Mouse (Mus musculus): ENCODE results near the gene 2300009A05Rik.

DNA sequence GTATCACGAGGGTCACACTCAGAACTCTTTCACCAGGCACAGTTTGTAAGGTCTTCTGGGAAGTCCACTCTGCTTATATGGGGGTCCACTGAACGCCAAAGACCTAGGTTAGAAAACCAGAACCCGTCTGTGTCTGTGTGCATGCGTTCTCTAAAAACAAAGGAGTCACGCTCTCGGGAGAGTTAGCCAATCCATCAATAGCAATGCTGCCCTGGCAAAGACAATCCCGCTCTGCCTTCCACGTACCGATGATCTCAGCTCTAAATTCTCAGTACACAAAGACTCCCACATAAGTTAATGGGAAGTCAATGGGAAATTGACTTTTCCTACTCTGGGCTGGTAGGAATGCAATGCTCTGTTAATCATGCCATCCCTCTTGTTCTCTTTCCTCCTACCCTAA lies 42.8 kb downstream of the 2300009A05Rik start:
- TF ChIP-seq CTCF (IDR thresholded peaks at IDR 0.05; ENCODE audit: low read depth, low read length) (no peak), POLR2A (IDR thresholded peaks at IDR 0.05; ENCODE audit: borderline replicate concordance, low read depth, low read length) (no peak)
